In the genomic region with DNA sequence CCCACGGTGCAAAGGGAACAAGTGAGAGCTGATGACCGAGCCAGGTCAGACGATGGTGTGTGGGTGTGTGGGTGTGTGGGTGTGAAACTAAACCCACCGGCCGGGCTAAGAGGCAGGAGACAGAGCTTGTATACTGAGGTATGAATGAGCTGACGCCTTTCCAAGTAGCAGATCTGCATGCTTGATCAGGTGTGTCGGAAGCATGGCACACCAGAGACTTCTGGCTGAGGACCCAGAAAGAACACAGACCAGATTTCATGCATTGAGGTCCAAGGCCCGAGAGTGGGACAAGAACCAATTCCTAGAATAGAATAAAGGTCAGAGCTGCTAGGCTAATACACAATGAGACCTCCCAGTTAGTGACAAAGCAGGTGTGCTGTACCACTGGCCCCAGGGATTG, we compare ENCODE assay signal across 29 mouse cellular contexts. TPM values are rescaled to one million over a fixed set of nuclear protein-coding genes. Genes with fewer than 3 reads are reported as not detected.
"Had no signal": no experiment of that assay in that cellular context is flagged by ENCODE, and none has a peak within 500 bp of the region (broad histone marks: within the 10 kb centered on the region; RNA-seq: fewer than 3 reads in every experiment).

No protein-coding gene starts in this region.

- H3K27ac ChIP-seq: embryonic facial prominence, embryonic 10.5 days; embryonic facial prominence, embryonic 12.5 days; embryonic facial prominence, embryonic 13.5 days; embryonic facial prominence, embryonic 15.5 days; forebrain, embryonic 10.5 days; forebrain, embryonic 12.5 days; forebrain, embryonic 13.5 days; forebrain, embryonic 15.5 days; gastrocnemius, adult 2 months; heart, adult 2 months; heart, embryonic 10.5 days had no signal

- DNase-seq: cerebellum, adult 9-10 months; cerebellum, adult 9-11 months; cerebellum, postnatal 25 days; embryo, embryonic 11 days; forebrain, postnatal 0 days; gastrocnemius, adult 2 months; gastrocnemius, postnatal 10 days; gastrocnemius, postnatal 14 days; gastrocnemius, postnatal 25 days; gastrocnemius, postnatal 36 days; heart, adult 11 months; heart, adult 18-20 months; heart, adult 2 months had no signal

- H3K4me3 ChIP-seq: embryonic facial prominence, embryonic 10.5 days; embryonic facial prominence, embryonic 12.5 days; embryonic facial prominence, embryonic 13.5 days; embryonic facial prominence, embryonic 15.5 days; erythroblast, embryonic 14.5 days; forebrain, embryonic 10.5 days; forebrain, embryonic 12.5 days; forebrain, embryonic 13.5 days; forebrain, embryonic 15.5 days; gastrocnemius, adult 2 months; heart, adult 2 months; heart, embryonic 10.5 days had no signal

RNA-seq across cellular contexts. Expression of gene Nme9, which starts 12.2 kb away (rescaled TPM):
- total RNA-seq: common myeloid progenitor, adult 5-6 weeks; gastrocnemius, adult 18-20 months; gastrocnemius, adult 2 months; gastrocnemius, adult 8-10 months; gastrocnemius, postnatal 10 days; gastrocnemius, postnatal 14 days; gastrocnemius, postnatal 25 days; gastrocnemius, postnatal 36 days; gastrocnemius, postnatal 4 days; granulocyte monocyte progenitor cell, adult 5-6 weeks; heart, adult 2 months; heart, adult 8-10 months had no signal
